Mouse (Mus musculus): ENCODE results near the gene Zfp790.

DNA sequence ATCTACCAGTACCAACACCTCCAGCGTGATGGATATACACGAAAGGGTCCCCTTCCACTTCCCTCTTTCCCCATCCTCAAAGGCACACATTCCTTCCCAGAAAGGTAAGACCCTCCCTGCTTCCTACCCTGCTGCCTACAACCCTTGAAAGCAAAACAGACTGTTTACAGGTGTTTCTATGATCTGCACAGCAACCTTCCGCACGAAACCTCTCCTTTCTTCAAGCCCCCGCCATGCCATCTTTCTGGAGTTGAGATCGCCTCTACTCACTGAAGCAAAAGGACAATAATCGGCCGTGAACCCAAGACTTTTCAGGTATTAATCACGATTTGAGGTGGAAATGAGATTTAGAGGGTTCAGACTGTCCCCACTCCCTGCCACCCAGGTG lies 36.9 kb downstream of the Zfp790 start:
- TF ChIP-seq POLR2A (IDR thresholded peaks at IDR 0.05; ENCODE audit: low read depth, low read length) (no peak), CTCF (IDR thresholded peaks at IDR 0.05; ENCODE audit: borderline replicate concordance, insufficient read depth, low read length) (no peak)

All from embryonic fibroblast, embryonic 13.5 days (primary cell).